Mouse (Mus musculus): ENCODE data around the gene Slc25a5. TPM values are rescaled to one million over a fixed set of nuclear protein-coding genes. Genes with fewer than 3 reads are reported as not detected.

The Slc25a5 gene
- total and polyA plus RNA-seq, 3 experiments, result 591 to 1,177 (median 881) TPM

DNA sequence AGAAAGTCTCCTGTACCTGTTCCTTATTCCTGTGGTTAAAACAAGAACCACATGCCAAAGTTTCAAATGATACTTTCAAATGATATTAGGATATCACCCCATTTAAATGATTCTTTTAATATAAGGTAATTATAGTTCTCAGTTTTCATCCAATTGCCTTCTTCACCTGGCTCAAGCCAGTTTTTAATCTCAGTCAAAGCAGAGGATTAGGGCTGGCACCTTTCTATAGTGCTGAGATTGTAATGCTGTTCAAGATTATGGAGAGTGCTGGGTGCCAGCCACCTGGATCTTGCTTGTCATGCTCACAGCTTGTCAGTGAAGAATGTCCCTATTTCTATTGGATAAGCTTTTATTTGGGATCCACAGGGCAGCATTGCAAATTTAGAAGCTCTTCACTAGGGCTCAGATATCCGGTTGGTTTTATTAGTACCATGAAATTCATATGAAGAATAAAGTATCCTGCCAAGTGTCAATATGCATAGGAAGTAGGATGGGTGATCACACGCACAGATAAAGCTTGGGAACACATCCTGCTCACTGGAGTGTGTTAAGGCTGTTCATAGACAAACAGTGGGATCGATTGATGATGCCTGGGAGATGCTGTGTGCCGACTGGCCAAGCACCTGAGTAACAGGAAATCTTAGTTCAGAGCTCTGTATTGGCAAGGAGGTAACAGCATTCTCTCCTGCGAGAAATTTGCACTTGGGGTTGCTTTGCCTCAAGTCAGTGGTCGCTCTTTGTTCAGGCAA lies 3.9 kb downstream of the Slc25a5 start:
- no peaks in the 10 kb centered on the region for H3K9me3 ChIP-seq (replicated peaks; ENCODE audit: low read length)
- in situ Hi-C loops (cut with MboI; ENCODE audit: low pct_ligation_motif_present, low pct_unique_long_range_greater_than_20kb, low sequenced_read_pairs), result loop anchor here (5.0 to 10.0 kb wide), 2 partner anchors 37 to 55 kb away; partner anchors contain the start of gene Slc25a43
- DNase-seq (ENCODE audit: extremely low read depth), result peak; percentile 14
- H3K4me3 ChIP-seq (replicated peaks in 1 of 3; ENCODE audit: low read depth in 2 of 3, low read length in 2 of 3, poor library complexity in 1 of 3), result no peak overlapping the region
- dilution Hi-C loops (cut with MboI; ENCODE audit: extremely low pct_ligation_motif_present, extremely low pct_unique_long_range_greater_than_20kb, low sequenced_read_pairs), result no loop called here
- no peak overlapping the region for H3K4me2 ChIP-seq (ENCODE audit: insufficient read depth, low read depth, poor library complexity, severe bottlenecking)
- H3K36me3 ChIP-seq (replicated peaks in 1 of 2; ENCODE audit: control insufficient read depth in 1 of 2, insufficient read depth in 1 of 2, low read length in 1 of 2), result peaks cover 15 to 18% of the 10 kb centered on the region in 2 experiments
- no peak overlapping the region for H3K27ac ChIP-seq (ENCODE audit: insufficient read depth, low read depth)
- H3K4me1 ChIP-seq (ENCODE audit: control insufficient read depth in 1 of 2, insufficient read depth in 2 of 2), result peaks cover 0 to 12% of the 10 kb centered on the region in 2 experiments; a peak in 1 of 4 replicates
- no peaks in the 10 kb centered on the region for H3K27me3 ChIP-seq (replicated peaks)
- TF ChIP-seq USF2 (conservative IDR thresholded peaks at IDR 0.05; ENCODE audit: low read depth, low read length) (no peak), POLR2AphosphoS2 (IDR thresholded peaks at IDR 0.05; ENCODE audit: low read depth, low read length) (peak; percentile 98), CHD2 (IDR thresholded peaks at IDR 0.05; ENCODE audit: low read length) (peak; percentile 33; the same call in 1 of the 2 replicates)
- H3K79me2 ChIP-seq (replicated peaks; ENCODE audit: control insufficient read depth, extremely low read depth, insufficient read depth, poor library complexity, severe bottlenecking), result peaks cover 10% of the 10 kb centered on the region
- no peak overlapping the region for H3K9ac ChIP-seq (ENCODE audit: insufficient read depth, low read depth)

DNA sequence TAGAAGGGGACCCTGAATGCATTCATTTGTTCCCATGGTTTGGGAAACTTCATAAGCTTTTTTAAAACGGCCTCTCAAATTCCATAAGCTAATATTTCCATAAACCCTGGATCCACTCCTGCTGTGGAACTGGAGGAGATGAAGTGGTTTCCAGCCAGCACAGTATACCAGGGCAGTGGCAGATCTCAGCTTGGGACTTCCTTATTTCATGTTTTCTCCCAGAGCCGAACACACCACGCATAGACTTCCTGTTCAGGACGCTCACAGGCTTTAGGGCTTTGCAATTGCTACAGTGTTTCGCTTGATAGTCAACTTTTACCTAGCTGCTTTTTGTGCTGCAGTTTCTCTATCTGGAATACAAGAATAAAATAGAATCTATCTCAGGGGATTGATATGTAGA lies 7.7 kb downstream of the Slc25a5 start:
- in situ Hi-C loops (cut with MboI; ENCODE audit: low pct_ligation_motif_present, low pct_unique_long_range_greater_than_20kb, low sequenced_read_pairs) (no loop called here), dilution Hi-C loops (cut with MboI; ENCODE audit: extremely low pct_ligation_motif_present, extremely low pct_unique_long_range_greater_than_20kb, low sequenced_read_pairs) (no loop called here)
- no peak for DNase-seq (ENCODE audit: extremely low read depth)
- Histone ChIP-seq H3K4me1 (ENCODE audit: control insufficient read depth in 1 of 2, insufficient read depth in 2 of 2) (peaks cover 0 to 10% of the 10 kb centered on the region in 2 experiments; a peak in 1 of 4 replicates), H3K4me3 (replicated peaks in 1 of 3; ENCODE audit: low read depth in 2 of 3, low read length in 2 of 3, poor library complexity in 1 of 3) (no peak overlapping the region), H3K27ac (ENCODE audit: insufficient read depth, low read depth) (no peak overlapping the region), H3K9ac (ENCODE audit: insufficient read depth, low read depth) (no peak overlapping the region), H3K9me3 (replicated peaks; ENCODE audit: low read length) (no peaks in the 10 kb centered on the region), H3K4me2 (ENCODE audit: insufficient read depth, low read depth, poor library complexity, severe bottlenecking) (no peak overlapping the region), H3K27me3 (replicated peaks) (no peaks in the 10 kb centered on the region), H3K36me3 (replicated peaks in 1 of 2; ENCODE audit: control insufficient read depth in 1 of 2, insufficient read depth in 1 of 2, low read length in 1 of 2) (peaks cover 3 to 5% of the 10 kb centered on the region in 2 experiments), H3K79me2 (replicated peaks; ENCODE audit: control insufficient read depth, extremely low read depth, insufficient read depth, poor library complexity, severe bottlenecking) (no peaks in the 10 kb centered on the region)
- no peak for TF ChIP-seq KAT2A (IDR thresholded peaks at IDR 0.05; ENCODE audit: insufficient replicate concordance, low read length)
- no peak for TF ChIP-seq USF1 (IDR thresholded peaks at IDR 0.05; ENCODE audit: low read depth, low read length)
- no peak for TF ChIP-seq RAD21 (IDR thresholded peaks at IDR 0.05; ENCODE audit: low read depth, low read length)
- TF ChIP-seq JUND (conservative IDR thresholded peaks at IDR 0.05; ENCODE audit: low read depth, low read length), result no peak
- no peak for TF ChIP-seq BHLHE40 (IDR thresholded peaks at IDR 0.05; ENCODE audit: low read depth, low read length)
- TF ChIP-seq MAFK (IDR thresholded peaks at IDR 0.05; ENCODE audit: insufficient replicate concordance, low read length), result no peak
- TF ChIP-seq JUN (IDR thresholded peaks at IDR 0.05; ENCODE audit: insufficient read depth, low read depth, low read length), result no peak
- no peak for TF ChIP-seq TCF12 (IDR thresholded peaks at IDR 0.05; ENCODE audit: low read depth, low read length)
- TF ChIP-seq GABPA (IDR thresholded peaks at IDR 0.05; ENCODE audit: insufficient replicate concordance, low read depth, low read length), result no peak
- no peak for TF ChIP-seq ZMIZ1 (IDR thresholded peaks at IDR 0.05; ENCODE audit: low read depth, low read length)
- no peak for TF ChIP-seq USF2 (conservative IDR thresholded peaks at IDR 0.05; ENCODE audit: low read depth, low read length)
- TF ChIP-seq TBP (conservative IDR thresholded peaks at IDR 0.05; ENCODE audit: low read depth, low read length), result no peak
- TF ChIP-seq MYC (IDR thresholded peaks at IDR 0.05; ENCODE audit: low read depth, low read length), result no peak
- no peak for TF ChIP-seq MAZ (IDR thresholded peaks at IDR 0.05; ENCODE audit: low read depth, low read length)
- TF ChIP-seq SIN3A (IDR thresholded peaks at IDR 0.05; ENCODE audit: low read length), result no peak
- TF ChIP-seq ETS1 (conservative IDR thresholded peaks at IDR 0.05; ENCODE audit: low read depth, low read length), result no peak
- no peak for TF ChIP-seq ZNF384 (IDR thresholded peaks at IDR 0.05; ENCODE audit: low read depth, low read length)
- no peak for TF ChIP-seq PAX5 (IDR thresholded peaks at IDR 0.05; ENCODE audit: low read length)

Data from CH12.LX (cell line).